21 mouse cellular contexts compared by ENCODE assay signal in genomic region chr12:73720466-73720865, GRCm38 (mm10).
DNase-seq lines count a peak whose midpoint lies in the region; ATAC-seq lines count a peak whose summit lies in the region.
"Had no signal": no experiment of that assay in that cellular context is flagged by ENCODE, and none has a peak within 500 bp of the region (broad histone marks: within the 10 kb centered on the region; RNA-seq: fewer than 3 reads in every experiment).

No protein-coding gene starts in this region.

- peak; percentile 73 for ATAC-seq in CD4-positive, CD25-positive, alpha-beta regulatory T cell, adult 4 months
- ATAC-seq in inflammation-experienced regulatory T-cells, adult 6 months = peak; percentile 69
- no peak for ATAC-seq in liver, embryonic 12.5 days
- ATAC-seq: hindbrain, postnatal 0 days had no signal

- no peak overlapping the region for H3K4me3 ChIP-seq in liver, embryonic 12.5 days
- H3K4me3 ChIP-seq: forebrain, embryonic 12.5 days; hindbrain, embryonic 10.5 days; layer of hippocampus, adult 2 months; left cerebral cortex, adult 2 months; limb, embryonic 10.5 days; neural tube, embryonic 13.5 days had no signal

- no peaks in the 10 kb centered on the region for H3K27me3 ChIP-seq in liver, embryonic 12.5 days (replicated peaks)
- H3K27me3 ChIP-seq: forebrain, embryonic 12.5 days had no signal

- no peak overlapping the region for H3K27ac ChIP-seq in liver, embryonic 12.5 days
- H3K27ac ChIP-seq: forebrain, embryonic 12.5 days; hindbrain, embryonic 10.5 days; hindbrain, postnatal 0 days; layer of hippocampus, adult 2 months; left cerebral cortex, adult 2 months; limb, embryonic 10.5 days; neural tube, embryonic 13.5 days had no signal

- WGBS in liver, embryonic 12.5 days (ENCODE audit: insufficient replicate concordance) = 72% methylated on average over 2 of the region's 2 CpGs

- no peak overlapping the region for H3K4me2 ChIP-seq in liver, embryonic 12.5 days
- H3K4me2 ChIP-seq: forebrain, embryonic 12.5 days; neural tube, embryonic 13.5 days had no signal

- no peak overlapping the region for H3K9ac ChIP-seq in liver, embryonic 12.5 days
- H3K9ac ChIP-seq: forebrain, embryonic 12.5 days; neural tube, embryonic 13.5 days had no signal

- no peaks in the 10 kb centered on the region for H3K4me1 ChIP-seq in liver, embryonic 12.5 days
- H3K4me1 ChIP-seq: forebrain, embryonic 12.5 days; hindbrain, embryonic 10.5 days; limb, embryonic 10.5 days had no signal

- H3K9me3 ChIP-seq in liver, embryonic 12.5 days (replicated peaks) = no peaks in the 10 kb centered on the region
- H3K9me3 ChIP-seq: forebrain, embryonic 12.5 days; limb, embryonic 10.5 days had no signal

- no peaks in the 10 kb centered on the region for H3K36me3 ChIP-seq in liver, embryonic 12.5 days
- H3K36me3 ChIP-seq: forebrain, embryonic 12.5 days; limb, embryonic 10.5 days; neural tube, embryonic 13.5 days had no signal

- peak; percentile 29 for DNase-seq in A20 (ENCODE audit: low read depth, low spot score)
- DNase-seq in thymus, postnatal 14 days = peak; percentile 51
- DNase-seq in urinary bladder, postnatal 10 days (ENCODE audit: low spot score) = no peak
- DNase-seq in ovary, postnatal 36 days (ENCODE audit: low spot score) = no peak
- DNase-seq: cerebellum, adult 8-10 months; gastrocnemius, postnatal 10 days; heart, adult 18-20 months; kidney, adult 2 months; kidney, postnatal 14 days; lung, adult 18-20 months; right cerebral cortex, postnatal 14 days had no signal

Comparison
In these comparisons a context has a peak if more than half of its experiments do, and no peak if none do; other contexts are left out.
1. DNase-seq: peak in A20 (single experiment) and thymus, postnatal 14 days (single experiment); none in urinary bladder, postnatal 10 days (single experiment) and ovary, postnatal 36 days (single experiment).